Mouse (Mus musculus): ENCODE measurements at regions not wholly inside any gene's neighbourhood (a gene's known extent, or its start where the extent isn't known, plus 50 kb on each side); places are given as distances from the start of the nearest gene placed in this dataset.

DNA sequence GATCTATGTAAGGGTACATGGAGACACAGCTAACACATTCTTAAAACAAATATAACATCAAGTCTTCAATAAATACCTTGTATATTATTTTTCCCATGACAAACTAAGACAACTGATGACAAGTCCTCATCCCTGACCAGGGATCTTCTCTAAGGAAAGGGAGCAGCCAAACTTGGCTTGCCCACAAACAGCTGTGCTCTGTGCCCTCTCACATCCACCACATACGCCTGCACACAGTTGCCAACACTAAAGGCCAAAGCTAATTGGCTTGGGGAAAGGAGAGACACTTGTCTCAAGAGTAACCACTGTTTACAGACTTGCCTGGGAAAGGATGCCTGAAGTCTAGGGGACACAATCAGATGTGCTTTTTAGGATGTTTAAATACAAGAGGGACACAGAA, 241.3 kb upstream of the Marcks start:
- no peak for DNase-seq (ENCODE audit: low spot score in 2 of 2)

GRCm38 (mm10) chr10:37378002-37378702, 239.4 kb upstream of the Marcks start:
- DNase-seq (ENCODE audit: low spot score in 2 of 2): no peak

- no peak for DNase-seq (ENCODE audit: low spot score in 2 of 2)
These were observed 238.7 kb upstream of the Marcks start for GRCm38 (mm10) chr10:37377258-37378001.

GRCm38 (mm10) chr10:37376172-37376571, 237.5 kb upstream of the Marcks start:
- DNase-seq (ENCODE audit: low spot score in 2 of 2): no peak

GRCm38 (mm10) chr10:37375648-37376047, 236.9 kb upstream of the Marcks start:
- no peak for DNase-seq (ENCODE audit: low spot score in 2 of 2)

GRCm38 (mm10) chr10:37368997-37369679, 230.4 kb upstream of the Marcks start:
- DNase-seq (ENCODE audit: low spot score in 2 of 2): no peak

- no peak for DNase-seq (ENCODE audit: low spot score in 2 of 2)
These were observed 229.1 kb upstream of the Marcks start for GRCm38 (mm10) chr10:37367796-37368195.

DNA sequence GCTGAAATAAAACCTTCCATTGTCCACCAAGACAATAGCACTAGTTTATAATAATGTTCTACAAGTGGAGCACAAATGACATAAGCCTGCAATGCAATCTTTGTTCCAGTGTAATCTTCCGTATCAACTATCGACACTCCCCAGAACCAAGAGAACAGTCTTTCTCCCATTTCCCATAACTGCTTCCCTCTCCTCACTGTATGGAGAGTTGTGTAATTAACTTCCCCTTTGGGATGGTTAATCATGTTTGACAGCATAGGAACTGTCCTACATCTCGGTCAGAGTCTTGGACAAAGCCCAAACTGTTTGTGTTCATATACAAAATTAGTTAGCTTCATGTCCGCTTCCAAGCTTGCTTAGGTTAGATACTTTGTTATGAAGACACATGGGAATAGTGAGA, 225.8 kb upstream of the Marcks start:
- no peak for DNase-seq (ENCODE audit: low spot score in 2 of 2)

DNA sequence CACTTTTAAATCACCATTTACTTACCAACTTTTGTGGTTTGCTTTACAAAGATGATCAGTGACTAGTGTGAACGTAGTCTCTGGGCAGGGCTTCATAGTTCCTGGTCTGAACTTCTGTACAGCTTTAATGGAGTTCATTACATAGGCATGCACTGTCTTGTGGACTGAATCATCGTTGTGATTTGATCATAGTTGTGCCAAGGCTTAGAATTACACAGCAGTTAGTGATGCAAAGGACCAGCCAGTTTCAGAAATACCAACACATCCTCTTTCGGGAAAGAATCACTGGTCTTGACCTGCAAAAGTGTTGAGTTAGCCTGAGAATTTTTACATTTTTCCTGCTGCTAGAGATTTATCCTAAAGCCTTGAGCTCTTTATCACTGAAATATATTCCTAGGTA, 222.3 kb upstream of the Marcks start:
- DNase-seq (ENCODE audit: low spot score in 2 of 2): no peak

- DNase-seq (ENCODE audit: low spot score in 2 of 2): no peak
These were observed 220.2 kb upstream of the Marcks start for GRCm38 (mm10) chr10:37358900-37359299.

DNA sequence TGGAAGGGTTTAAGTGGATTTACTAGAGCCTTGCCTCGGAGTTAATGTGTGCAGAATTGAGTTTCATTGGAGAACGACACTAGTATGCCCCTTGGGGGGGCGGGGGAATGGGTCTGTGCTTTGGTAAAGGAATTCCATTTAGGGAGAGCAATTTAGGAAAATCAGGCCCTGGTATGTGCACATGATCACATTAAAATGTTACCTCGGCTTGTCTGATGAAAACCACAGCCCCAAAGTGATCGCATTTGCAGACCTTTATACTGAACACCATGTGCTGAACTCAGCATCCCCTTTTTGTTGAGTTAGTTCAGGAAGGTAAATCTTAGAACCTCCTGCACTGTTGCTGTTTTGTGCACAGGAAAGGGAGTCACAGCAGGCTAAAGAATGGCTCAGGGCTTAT, 219.6 kb upstream of the Marcks start:
- no peak for DNase-seq (ENCODE audit: low spot score in 2 of 2)

GRCm38 (mm10) chr10:37357304-37358060, 218.8 kb upstream of the Marcks start:
- peak; percentile 57 to 58 for DNase-seq (ENCODE audit: low spot score in 2 of 2)

DNA sequence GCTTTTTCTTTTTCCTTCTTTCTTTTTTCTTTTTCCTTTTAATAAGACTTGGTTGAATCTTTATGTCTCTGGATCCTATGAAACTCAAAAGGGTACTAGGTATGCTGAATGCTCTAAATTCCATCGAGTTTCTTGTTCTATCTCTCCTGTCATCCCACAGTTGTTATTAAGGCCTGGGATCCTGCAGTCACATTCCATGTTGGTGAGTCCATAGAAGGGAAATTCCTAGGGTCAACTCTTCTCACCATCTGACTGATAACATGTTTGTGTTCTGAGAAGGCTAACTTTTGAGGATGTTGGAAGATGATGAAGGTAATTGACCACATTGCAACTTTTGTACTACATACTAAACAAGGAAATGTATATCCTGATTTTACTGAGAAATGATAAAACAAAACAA, 210.5 kb upstream of the Marcks start:
- no peak for DNase-seq (ENCODE audit: low spot score in 2 of 2)

DNA sequence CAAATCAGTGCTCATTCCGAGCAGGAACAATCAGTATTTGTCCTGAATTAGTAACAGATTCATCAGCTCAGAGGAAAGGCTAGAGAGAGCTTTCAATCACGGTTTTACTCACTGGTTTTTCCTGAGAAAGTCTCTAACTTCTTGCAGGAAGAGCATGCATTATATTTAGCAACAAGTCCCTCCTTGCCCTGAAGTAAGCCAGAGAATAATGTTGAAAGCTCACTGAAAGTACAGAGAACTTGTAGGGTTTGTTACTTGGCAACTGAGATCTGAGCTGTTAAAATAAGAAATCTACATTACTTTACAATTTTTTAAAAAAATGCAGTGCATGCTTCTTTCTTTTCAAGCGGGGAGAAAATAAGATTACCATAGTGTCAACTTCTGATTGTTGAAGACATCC, 209.7 kb upstream of the Marcks start:
- no peak for DNase-seq (ENCODE audit: low spot score in 2 of 2)

GRCm38 (mm10) chr10:37347661-37348060, 208.9 kb upstream of the Marcks start:
- DNase-seq (ENCODE audit: low spot score in 2 of 2): no peak

DNA sequence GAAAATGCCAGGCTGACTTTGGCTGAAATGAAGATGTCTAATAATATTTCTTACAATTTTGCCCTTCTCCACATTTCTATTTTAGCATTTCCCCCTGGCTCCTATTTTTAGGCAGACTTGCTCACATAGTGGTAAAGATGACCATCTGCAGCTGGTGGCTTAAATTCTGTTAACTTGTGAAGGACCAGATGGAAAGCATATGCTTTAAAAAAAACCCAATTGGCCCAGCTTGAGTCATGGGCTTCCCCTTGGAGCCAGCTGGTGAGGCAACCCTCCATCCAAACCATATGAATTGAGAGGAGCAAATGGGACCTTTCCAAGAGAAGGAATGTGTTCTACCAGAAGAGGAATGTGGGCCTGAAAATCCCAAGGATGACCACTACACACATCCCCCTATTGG, 204.0 kb upstream of the Marcks start:
- peak in 1 of 2 experiments; percentile 6 for DNase-seq (ENCODE audit: low spot score in 2 of 2)

DNA sequence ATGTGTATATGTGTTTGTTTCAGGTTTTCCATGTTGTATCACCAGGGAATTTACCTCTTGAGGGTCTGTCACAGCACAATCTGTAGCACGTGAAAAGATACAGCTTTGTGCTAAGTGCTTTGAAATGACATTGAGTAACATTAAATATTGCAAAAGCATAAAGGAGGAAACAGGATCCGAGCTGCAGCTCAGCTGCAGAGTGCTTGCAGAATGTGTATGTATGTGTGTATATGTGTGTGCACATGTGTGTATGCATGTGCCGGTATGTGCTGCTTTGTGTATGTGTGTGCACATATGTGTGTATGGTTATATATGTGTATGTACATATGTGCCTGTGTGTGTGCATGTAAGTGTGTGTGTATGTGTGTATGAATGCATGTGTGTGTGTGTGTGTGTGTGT, 200.9 kb upstream of the Marcks start:
- no peak for DNase-seq (ENCODE audit: low spot score in 2 of 2)

- no peak for DNase-seq (ENCODE audit: low spot score in 2 of 2)
These were observed 199.6 kb upstream of the Marcks start for GRCm38 (mm10) chr10:37338073-37338912.

- DNase-seq (ENCODE audit: low spot score in 2 of 2): no peak
These were observed 198.5 kb upstream of the Marcks start for GRCm38 (mm10) chr10:37337172-37337620.

DNA sequence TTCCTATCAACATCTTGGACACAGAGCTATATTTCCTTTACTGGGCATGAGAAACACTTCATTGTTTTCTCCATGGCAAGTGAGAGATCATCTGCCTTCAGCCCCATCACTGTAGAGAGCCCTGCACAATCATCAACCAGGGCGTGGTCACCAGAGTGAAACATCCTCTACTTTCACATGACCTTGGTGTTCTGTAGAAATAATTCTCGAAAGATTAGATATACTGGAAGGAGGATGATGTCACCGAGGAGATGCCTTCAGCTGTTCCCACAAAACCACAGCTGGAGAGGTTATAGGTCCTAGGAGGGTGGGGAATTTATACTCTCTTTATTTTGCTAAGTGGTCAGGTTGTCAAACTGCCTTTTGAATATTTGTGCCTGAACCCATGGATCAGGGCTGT, 196.4 kb upstream of the Marcks start:
- DNase-seq (ENCODE audit: low spot score in 2 of 2): no peak

DNA sequence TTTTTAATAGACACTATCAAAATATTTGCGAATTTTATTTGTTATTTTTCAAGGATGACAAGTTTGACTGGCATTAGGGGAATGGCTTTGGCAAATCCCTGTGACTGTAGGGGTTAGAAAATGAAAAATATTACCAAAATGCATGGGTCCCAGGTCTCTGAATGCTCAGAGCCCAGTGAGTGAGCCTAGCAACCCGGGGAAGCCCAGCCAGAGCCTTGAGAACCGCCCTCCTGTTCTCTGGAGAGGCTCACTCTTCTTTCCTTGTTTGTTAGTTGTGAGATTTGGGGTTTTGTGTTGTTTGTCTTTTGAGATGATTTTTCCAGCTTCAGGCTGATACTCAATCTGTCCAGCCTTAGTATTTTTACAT, 187.4 kb upstream of the Marcks start:
- no peak for DNase-seq (ENCODE audit: low spot score in 2 of 2)

Measured in layer of hippocampus, adult 8-10 months (tissue).